Mouse (Mus musculus): ENCODE data around the gene Pole3. TPM values are rescaled to one million over a fixed set of nuclear protein-coding genes. Genes with fewer than 3 reads are reported as not detected.

The Pole3 gene
- total and polyA plus RNA-seq, 3 experiments: 32.1 to 87.5 (median 69.8) TPM

- peaks cover 9 to 36% of the 10 kb centered on the region in 2 experiments for H3K4me1 ChIP-seq (ENCODE audit: control insufficient read depth in 1 of 2, insufficient read depth in 2 of 2)
- H3K36me3 ChIP-seq (replicated peaks in 1 of 2; ENCODE audit: control insufficient read depth in 1 of 2, insufficient read depth in 1 of 2, low read length in 1 of 2): peaks cover 36 to 54% of the 10 kb centered on the region in 2 experiments
- no peaks in the 10 kb centered on the region for H3K9me3 ChIP-seq (replicated peaks; ENCODE audit: low read length)
- H3K4me3 ChIP-seq (replicated peaks in 1 of 3; ENCODE audit: low read depth in 2 of 3, low read length in 2 of 3, poor library complexity in 1 of 3): no peak overlapping the region
- in situ Hi-C loops (cut with MboI; ENCODE audit: low pct_ligation_motif_present, low pct_unique_long_range_greater_than_20kb, low sequenced_read_pairs) (loop anchor here (10.0 kb wide), 1 partner anchor 171 kb away; no protein-coding TSS in a partner anchor), dilution Hi-C loops (cut with MboI; ENCODE audit: extremely low pct_ligation_motif_present, extremely low pct_unique_long_range_greater_than_20kb, low sequenced_read_pairs) (no loop called here)
- no peaks in the 10 kb centered on the region; the same call in 1 of the 2 replicates for H3K79me2 ChIP-seq (replicated peaks; ENCODE audit: control insufficient read depth, extremely low read depth, insufficient read depth, poor library complexity, severe bottlenecking)
- no peaks in the 10 kb centered on the region for H3K27me3 ChIP-seq (replicated peaks)
- H3K27ac ChIP-seq (ENCODE audit: insufficient read depth, low read depth): no peak overlapping the region
- no peak overlapping the region for H3K9ac ChIP-seq (ENCODE audit: insufficient read depth, low read depth)
- TF ChIP-seq MAZ (IDR thresholded peaks at IDR 0.05; ENCODE audit: low read depth, low read length) (no peak), NRF1 (IDR thresholded peaks at IDR 0.05; ENCODE audit: low read depth, low read length) (no peak), SMC3 (IDR thresholded peaks at IDR 0.05; ENCODE audit: low read depth, low read length) (no peak), ZMIZ1 (IDR thresholded peaks at IDR 0.05; ENCODE audit: low read depth, low read length) (no peak), E2F4 (IDR thresholded peaks at IDR 0.05; ENCODE audit: insufficient replicate concordance, low read depth, low read length) (no peak)
- DNase-seq (ENCODE audit: extremely low read depth): no peak
- H3K4me2 ChIP-seq (ENCODE audit: insufficient read depth, low read depth, poor library complexity, severe bottlenecking): no peak overlapping the region
Measured at GRCm38 (mm10) chr4:62515490-62515889, 9.4 kb downstream of the Pole3 start.

GRCm38 (mm10) chr4:62514995-62515394 lies 9.9 kb downstream of the Pole3 start:
- Histone ChIP-seq H3K9me3 (replicated peaks; ENCODE audit: low read length) (no peaks in the 10 kb centered on the region), H3K9ac (ENCODE audit: insufficient read depth, low read depth) (no peak overlapping the region), H3K27ac (ENCODE audit: insufficient read depth, low read depth) (no peak overlapping the region), H3K4me3 (replicated peaks in 1 of 3; ENCODE audit: low read depth in 2 of 3, low read length in 2 of 3, poor library complexity in 1 of 3) (no peak overlapping the region), H3K27me3 (replicated peaks) (no peaks in the 10 kb centered on the region), H3K4me2 (ENCODE audit: insufficient read depth, low read depth, poor library complexity, severe bottlenecking) (no peak overlapping the region), H3K79me2 (replicated peaks; ENCODE audit: control insufficient read depth, extremely low read depth, insufficient read depth, poor library complexity, severe bottlenecking) (no peaks in the 10 kb centered on the region; the same call in 1 of the 2 replicates), H3K36me3 (replicated peaks in 1 of 2; ENCODE audit: control insufficient read depth in 1 of 2, insufficient read depth in 1 of 2, low read length in 1 of 2) (peaks cover 41 to 59% of the 10 kb centered on the region in 2 experiments), H3K4me1 (ENCODE audit: control insufficient read depth in 1 of 2, insufficient read depth in 2 of 2) (peaks cover 9 to 35% of the 10 kb centered on the region in 2 experiments)
- dilution Hi-C loops (cut with MboI; ENCODE audit: extremely low pct_ligation_motif_present, extremely low pct_unique_long_range_greater_than_20kb, low sequenced_read_pairs): no loop called here
- in situ Hi-C loops (cut with MboI; ENCODE audit: low pct_ligation_motif_present, low pct_unique_long_range_greater_than_20kb, low sequenced_read_pairs): loop anchor here (10.0 kb wide), 1 partner anchor 170 kb away; no protein-coding TSS in a partner anchor
- no peak for DNase-seq (ENCODE audit: extremely low read depth)
- no peak for TF ChIP-seq KAT2A (IDR thresholded peaks at IDR 0.05; ENCODE audit: insufficient replicate concordance, low read length)
- no peak for TF ChIP-seq POLR2A (IDR thresholded peaks at IDR 0.05; ENCODE audit: low read depth, low read length)
- no peak for TF ChIP-seq MAFK (IDR thresholded peaks at IDR 0.05; ENCODE audit: insufficient replicate concordance, low read length)
- no peak for TF ChIP-seq CHD2 (IDR thresholded peaks at IDR 0.05; ENCODE audit: low read length)
- no peak for TF ChIP-seq RAD21 (IDR thresholded peaks at IDR 0.05; ENCODE audit: low read depth, low read length)
- TF ChIP-seq ZKSCAN1 (IDR thresholded peaks at IDR 0.05; ENCODE audit: borderline replicate concordance, low read depth, low read length): no peak
- TF ChIP-seq MAZ (IDR thresholded peaks at IDR 0.05; ENCODE audit: low read depth, low read length): no peak

- dilution Hi-C loops (cut with MboI; ENCODE audit: extremely low pct_ligation_motif_present, extremely low pct_unique_long_range_greater_than_20kb, low sequenced_read_pairs) (no loop called here), in situ Hi-C loops (cut with MboI; ENCODE audit: low pct_ligation_motif_present, low pct_unique_long_range_greater_than_20kb, low sequenced_read_pairs) (loop anchor here (10.0 kb wide), 1 partner anchor 169 kb away; no protein-coding TSS in a partner anchor)
- H3K79me2 ChIP-seq (replicated peaks; ENCODE audit: control insufficient read depth, extremely low read depth, insufficient read depth, poor library complexity, severe bottlenecking): no peaks in the 10 kb centered on the region; the same call in 1 of the 2 replicates
- peaks cover 50 to 69% of the 10 kb centered on the region in 2 experiments for H3K36me3 ChIP-seq (replicated peaks in 1 of 2; ENCODE audit: control insufficient read depth in 1 of 2, insufficient read depth in 1 of 2, low read length in 1 of 2)
- TF ChIP-seq KAT2A (IDR thresholded peaks at IDR 0.05; ENCODE audit: insufficient replicate concordance, low read length) (no peak), POLR2A (IDR thresholded peaks at IDR 0.05; ENCODE audit: low read depth, low read length) (no peak), MAX (IDR thresholded peaks at IDR 0.05; ENCODE audit: low read length) (no peak), SIN3A (IDR thresholded peaks at IDR 0.05; ENCODE audit: low read length) (no peak), MXI1 (IDR thresholded peaks at IDR 0.05; ENCODE audit: low read depth, low read length) (no peak), MYC (IDR thresholded peaks at IDR 0.05; ENCODE audit: low read depth, low read length) (no peak), EP300 (IDR thresholded peaks at IDR 0.05; ENCODE audit: low read length) (no peak), JUND (conservative IDR thresholded peaks at IDR 0.05; ENCODE audit: low read depth, low read length) (no peak), PAX5 (IDR thresholded peaks at IDR 0.05; ENCODE audit: low read length) (no peak), MAFK (IDR thresholded peaks at IDR 0.05; ENCODE audit: insufficient replicate concordance, low read length) (no peak), HCFC1 (IDR thresholded peaks at IDR 0.05; ENCODE audit: low read depth, low read length) (no peak)
- H3K27me3 ChIP-seq (replicated peaks): no peaks in the 10 kb centered on the region
- no peaks in the 10 kb centered on the region for H3K9me3 ChIP-seq (replicated peaks; ENCODE audit: low read length)
- no peak overlapping the region for H3K4me2 ChIP-seq (ENCODE audit: insufficient read depth, low read depth, poor library complexity, severe bottlenecking)
- H3K9ac ChIP-seq (ENCODE audit: insufficient read depth, low read depth): no peak overlapping the region
- DNase-seq (ENCODE audit: extremely low read depth): no peak
- H3K4me3 ChIP-seq (replicated peaks in 1 of 3; ENCODE audit: low read depth in 2 of 3, low read length in 2 of 3, poor library complexity in 1 of 3): no peak overlapping the region
- peaks cover 9 to 31% of the 10 kb centered on the region in 2 experiments for H3K4me1 ChIP-seq (ENCODE audit: control insufficient read depth in 1 of 2, insufficient read depth in 2 of 2)
- H3K27ac ChIP-seq (ENCODE audit: insufficient read depth, low read depth): no peak overlapping the region
Measured at GRCm38 (mm10) chr4:62513998-62514506, 10.8 kb downstream of the Pole3 start.
